Mouse (Mus musculus) gastrocnemius, adult 2 months (tissue): Measurements from ENCODE around the gene Polr2b. TPM values are rescaled to one million over a fixed set of nuclear protein-coding genes. Genes with fewer than 3 reads are reported as not detected.

Experiments
- DNase-seq: peaks from one replicate; pipeline ENCODE4 v3.0.0; 2022
- H3K27ac ChIP-seq: fragments of 200-600 bp; 2 replicates; pipeline ENCODE4 v1.8.1; 2022; ENCODE audit warnings: mild to moderate bottlenecking
- H3K4me3 ChIP-seq: fragments of 200-600 bp; 2 replicates; pipeline ENCODE4 v1.8.1; 2022; ENCODE audit warnings: mild to moderate bottlenecking, moderate library complexity
- CTCF ChIP-seq: fragments of 200-600 bp; IDR thresholded peaks from 2 replicates; pipeline ENCODE4 v1.8.1; 2022; ENCODE audit warnings: antibody characterized with exemption, mild to moderate bottlenecking, moderate library complexity
- intact Hi-C: fragments of 180-260 bp; cut with DNase I; formaldehyde crosslinking; loops from one replicate; pipeline ENCODE4 v1.15.1; 2025
- total RNA-seq, 2 experiments: library from RNA; stranded (reverse); gene quantifications; 2 replicates each; pipeline ENCODE4 v1.2.3; 2021

Polr2b gene
- total RNA-seq, 2 experiments from 2014 or later: 26.3 to 30.2 TPM

- Histone ChIP-seq H3K4me3 (no peak overlapping the region), H3K27ac (no peak overlapping the region)
- no peak for TF ChIP-seq CTCF
- DNase-seq: no peak
- intact Hi-C loops: no loop called here
Observed at GRCm38 (mm10) chr5:77273151-77273550, 36.8 kb upstream of the Polr2b start.

GRCm38 (mm10) chr5:77275950-77276349 lies 34.0 kb upstream of the Polr2b start:
- peak; percentile 70 for TF ChIP-seq CTCF
- no peak for DNase-seq
- Histone ChIP-seq H3K4me3 (no peak overlapping the region), H3K27ac (no peak overlapping the region)
- intact Hi-C loops: no loop called here

GRCm38 (mm10) chr5:77277204-77277603 lies 32.7 kb upstream of the Polr2b start:
- no peak for DNase-seq
- intact Hi-C loops: no loop called here
- Histone ChIP-seq H3K4me3 (no peak overlapping the region), H3K27ac (no peak overlapping the region)
- TF ChIP-seq CTCF: no peak

- TF ChIP-seq CTCF: no peak
- H3K4me3 ChIP-seq: no peak overlapping the region
- intact Hi-C loops: no loop called here
- DNase-seq: no peak
- H3K27ac ChIP-seq: no peak overlapping the region
Observed at GRCm38 (mm10) chr5:77281518-77282174, 28.3 kb upstream of the Polr2b start.

- TF ChIP-seq CTCF: no peak
- no peak overlapping the region for H3K4me3 ChIP-seq
- intact Hi-C loops: no loop called here
- H3K27ac ChIP-seq: no peak overlapping the region
- DNase-seq: no peak
Observed at GRCm38 (mm10) chr5:77282242-77282641, 27.7 kb upstream of the Polr2b start.

GRCm38 (mm10) chr5:77285685-77286084 lies 24.3 kb upstream of the Polr2b start:
- intact Hi-C loops: no loop called here
- H3K4me3 ChIP-seq: no peak overlapping the region
- DNase-seq: no peak
- H3K27ac ChIP-seq: no peak overlapping the region
- TF ChIP-seq CTCF: no peak

- no peak for DNase-seq
- TF ChIP-seq CTCF: no peak
- Histone ChIP-seq H3K4me3 (no peak overlapping the region), H3K27ac (no peak overlapping the region)
- intact Hi-C loops: no loop called here
Observed at GRCm38 (mm10) chr5:77286904-77287303, 23.0 kb upstream of the Polr2b start.

- no peak for TF ChIP-seq CTCF
- DNase-seq: no peak
- intact Hi-C loops: no loop called here
Observed at GRCm38 (mm10) chr5:77287901-77288300, 22.0 kb upstream of the Polr2b start.

GRCm38 (mm10) chr5:77289686-77290085 lies 20.3 kb upstream of the Polr2b start:
- Histone ChIP-seq H3K4me3 (no peak overlapping the region), H3K27ac (no peak overlapping the region)
- intact Hi-C loops: no loop called here
- DNase-seq: no peak
- no peak for TF ChIP-seq CTCF

More at GRCm38 (mm10) chr5:77287901-77288300, 22.0 kb upstream of the Polr2b start:
- no peak overlapping the region for H3K27ac ChIP-seq
- H3K4me3 ChIP-seq: no peak overlapping the region

GRCm38 (mm10) chr5:77290606-77291005 lies 19.3 kb upstream of the Polr2b start:
- intact Hi-C loops: no loop called here
- Histone ChIP-seq H3K4me3 (no peak overlapping the region), H3K27ac (no peak overlapping the region)
- no peak; the same call in 1 of the 2 replicates for TF ChIP-seq CTCF
- DNase-seq: no peak

- no peak for TF ChIP-seq CTCF
- Histone ChIP-seq H3K4me3 (no peak overlapping the region), H3K27ac (no peak overlapping the region)
- DNase-seq: no peak
- intact Hi-C loops: no loop called here
Observed at GRCm38 (mm10) chr5:77292803-77293522, 17.0 kb upstream of the Polr2b start.

GRCm38 (mm10) chr5:77299486-77299885 lies 10.5 kb upstream of the Polr2b start:
- TF ChIP-seq CTCF: no peak
- intact Hi-C loops: no loop called here
- Histone ChIP-seq H3K4me3 (no peak overlapping the region), H3K27ac (no peak overlapping the region)
- DNase-seq: no peak

GRCm38 (mm10) chr5:77301296-77301903 lies 8.5 kb upstream of the Polr2b start:
- no peak for TF ChIP-seq CTCF
- no peak overlapping the region for H3K27ac ChIP-seq
- DNase-seq: no peak
- intact Hi-C loops: no loop called here
- no peak overlapping the region for H3K4me3 ChIP-seq
